In the genomic region with DNA sequence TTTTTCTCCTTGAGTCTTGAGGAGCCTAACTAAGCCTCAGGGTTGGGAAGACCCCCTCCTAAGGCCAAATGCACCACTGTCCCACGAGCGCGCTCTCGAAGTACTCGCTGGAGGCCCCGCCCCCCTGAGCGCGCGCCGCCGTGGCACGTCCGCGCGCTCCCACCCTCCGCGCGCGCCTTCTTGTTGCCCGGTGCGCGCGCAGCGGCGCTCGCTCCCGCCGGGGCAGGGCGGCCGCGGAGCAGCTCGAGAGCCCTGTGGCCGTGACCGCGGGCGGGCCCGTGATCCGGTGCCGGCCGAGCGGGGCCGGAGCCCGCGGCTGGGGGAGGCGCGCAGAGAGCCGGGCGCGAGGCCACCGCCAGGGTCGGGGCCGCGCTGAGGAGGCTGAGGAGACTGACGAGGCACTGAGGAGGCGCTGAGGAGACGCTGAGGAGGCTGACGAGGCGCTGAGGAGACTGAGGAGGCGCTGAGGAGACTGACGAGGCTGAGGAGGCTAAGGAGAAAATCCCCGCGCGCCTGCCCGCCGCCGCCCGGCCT, we compare ENCODE assay signal across 7 mouse cellular contexts. TPM values are rescaled to one million over a fixed set of nuclear protein-coding genes. Genes with fewer than 3 reads are reported as not detected.
DNase-seq lines count a peak whose midpoint lies in the region; ATAC-seq lines count a peak whose summit lies in the region.

A gene (plus strand): TSS at position 207 of the 534 bp plus-strand sequence.

- no peaks in the 10 kb centered on the region for H3K9me3 ChIP-seq in embryonic facial prominence, embryonic 12.5 days
- no peaks in the 10 kb centered on the region for H3K9me3 ChIP-seq in limb, embryonic 13.5 days
- no peaks in the 10 kb centered on the region for H3K9me3 ChIP-seq in midbrain, embryonic 15.5 days

- H3K27ac ChIP-seq in embryonic facial prominence, embryonic 12.5 days = peak within 1 kb of the TSS; percentile 97
- H3K27ac ChIP-seq in limb, embryonic 13.5 days = peak within 1 kb of the TSS; percentile 96
- H3K27ac ChIP-seq in midbrain, embryonic 15.5 days = peak within 1 kb of the TSS; percentile 99

- peaks cover 13% of the 10 kb centered on the region; the same call in 1 of the 2 replicates for H3K4me1 ChIP-seq in embryonic facial prominence, embryonic 12.5 days
- H3K4me1 ChIP-seq in limb, embryonic 13.5 days = peaks cover 13% of the 10 kb centered on the region
- H3K4me1 ChIP-seq in midbrain, embryonic 15.5 days = peaks cover 30% of the 10 kb centered on the region

- H3K9ac ChIP-seq in embryonic facial prominence, embryonic 12.5 days = peak within 1 kb of the TSS; percentile 94
- peak within 1 kb of the TSS; percentile 94 for H3K9ac ChIP-seq in limb, embryonic 13.5 days
- peak within 1 kb of the TSS; percentile 98 for H3K9ac ChIP-seq in midbrain, embryonic 15.5 days

- H3K4me3 ChIP-seq in embryonic facial prominence, embryonic 12.5 days = peak within 1 kb of the TSS; percentile 97
- peak within 1 kb of the TSS; percentile 93 for H3K4me3 ChIP-seq in limb, embryonic 13.5 days
- peak within 1 kb of the TSS; percentile 90 for H3K4me3 ChIP-seq in midbrain, embryonic 15.5 days

- WGBS in embryonic facial prominence, embryonic 12.5 days = under 1% methylated on average over 62 of the region's 67 CpGs
- under 1% methylated on average over 52 of the region's 67 CpGs for WGBS in limb, embryonic 13.5 days
- WGBS in midbrain, embryonic 15.5 days = under 1% methylated on average over 67 of the region's 67 CpGs

- peak; percentile 93 for ATAC-seq in embryonic facial prominence, embryonic 12.5 days (ENCODE audit: insufficient number of reproducible peaks, insufficient read depth, low FRiP score, low TSS enrichment)
- ATAC-seq in limb, embryonic 13.5 days (ENCODE audit: low FRiP score, low read depth) = peak; percentile 90
- peak; percentile 93 for ATAC-seq in midbrain, embryonic 15.5 days (replicated peaks)

- DNase-seq in adrenal gland, postnatal 4 days (ENCODE audit: low spot score in 2 of 2) = peak; percentile 59 to 77
- DNase-seq in heart, adult 9 months (ENCODE audit: low spot score in 2 of 2) = peak; percentile 92 to 96
- peak; percentile 93 for DNase-seq in kidney, adult 9 months
- DNase-seq in spleen, postnatal 10 days (ENCODE audit: low spot score in 2 of 2) = peak; percentile 42 to 81

- H3K4me2 ChIP-seq in embryonic facial prominence, embryonic 12.5 days (replicated peaks) = peak within 1 kb of the TSS; percentile 84
- H3K4me2 ChIP-seq in limb, embryonic 13.5 days (replicated peaks) = peak within 1 kb of the TSS; percentile 86
- H3K4me2 ChIP-seq in midbrain, embryonic 15.5 days = peak within 1 kb of the TSS; percentile 62

- H3K36me3 ChIP-seq in embryonic facial prominence, embryonic 12.5 days = no peaks in the 10 kb centered on the region
- no peaks in the 10 kb centered on the region for H3K36me3 ChIP-seq in limb, embryonic 13.5 days
- no peaks in the 10 kb centered on the region for H3K36me3 ChIP-seq in midbrain, embryonic 15.5 days (replicated peaks)

- no peaks in the 10 kb centered on the region for H3K27me3 ChIP-seq in embryonic facial prominence, embryonic 12.5 days
- no peaks in the 10 kb centered on the region for H3K27me3 ChIP-seq in limb, embryonic 13.5 days
- no peaks in the 10 kb centered on the region for H3K27me3 ChIP-seq in midbrain, embryonic 15.5 days (replicated peaks)

RNA-seq across cellular contexts. Expression of the gene that starts here (rescaled TPM):
- total RNA-seq in adrenal gland, postnatal 4 days (2021) = 10 to 100 TPM; 25.1 to 26.9 TPM
- 8.1 and 8.6 TPM in 2 replicates for polyA plus RNA-seq in embryonic facial prominence, embryonic 12.5 days (2016; fragmentation: Nextera tagmentation; extraction: Ambion mirVana)
- 5.3 and 5.7 TPM in 2 replicates for polyA plus RNA-seq in limb, embryonic 13.5 days (2015; fragmentation: Nextera tagmentation; extraction: Ambion mirVana)
- polyA plus RNA-seq in midbrain, embryonic 15.5 days (2015; fragmentation: Nextera tagmentation; extraction: Ambion mirVana) = 14.0 and 14.7 TPM in 2 replicates

Comparison
In these comparisons a context has a peak if more than half of its experiments do, and no peak if none do; other contexts are left out.
1. Peak in every context shown above with its lines: DNase-seq, ATAC-seq, H3K4me3 ChIP-seq and H3K27ac ChIP-seq.